Mouse (Mus musculus): ENCODE measurements around the gene Rps6kb2. TPM values are rescaled to one million over a fixed set of nuclear protein-coding genes. Genes with fewer than 3 reads are reported as not detected.

Rps6kb2 gene
- total RNA-seq, 2 experiments from 2014 or later, result 27.8 to 43.1 TPM

DNA sequence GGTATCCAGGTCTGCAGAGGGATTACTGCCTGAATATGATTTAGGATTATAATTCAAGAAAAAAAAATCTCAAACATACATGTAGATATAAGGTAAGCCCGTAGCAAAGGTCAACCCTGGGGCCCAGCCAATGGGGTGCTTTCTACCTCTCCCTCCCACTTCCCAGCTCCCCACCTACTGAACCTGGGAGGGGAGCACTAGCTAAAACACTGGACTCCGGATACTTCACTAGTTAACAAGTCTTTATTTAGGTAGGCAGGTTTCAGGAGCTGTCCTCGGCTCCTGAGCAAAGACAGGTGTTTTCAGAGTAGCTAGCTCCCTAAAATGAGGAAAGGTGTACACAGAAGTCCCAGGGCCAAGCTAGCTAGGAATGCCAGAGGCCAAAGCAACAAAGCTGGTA, 946 bp upstream of the Rps6kb2 start:
- DNase-seq (ENCODE audit: low spot score in 2 of 2), result no peak
- intact Hi-C loops (cut with DNase I), result no loop called here

DNA sequence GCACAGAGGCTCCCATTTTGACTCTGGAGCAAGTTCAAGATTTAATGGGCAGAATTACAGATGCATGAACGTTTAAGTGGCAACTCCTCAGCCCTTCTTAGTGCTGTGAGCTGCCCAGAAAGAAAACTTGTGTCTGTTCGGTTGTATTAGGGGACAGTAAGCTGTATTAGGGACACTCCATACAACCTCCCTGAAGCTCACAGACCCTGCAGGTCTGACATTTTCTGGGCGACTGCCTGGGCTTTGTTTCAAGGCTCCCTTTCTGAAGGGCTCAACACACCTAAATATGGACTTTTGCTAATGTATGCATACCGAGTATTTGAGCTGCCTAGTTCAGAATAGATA, 361 bp upstream of the Rps6kb2 start:
- no peak for DNase-seq (ENCODE audit: low spot score in 2 of 2)
- intact Hi-C loops (cut with DNase I), result loop anchor here (2.0 kb wide), 2 partner anchors 15 to 39 kb away; partner anchors contain the start of genes Aip and Coro1b

DNA sequence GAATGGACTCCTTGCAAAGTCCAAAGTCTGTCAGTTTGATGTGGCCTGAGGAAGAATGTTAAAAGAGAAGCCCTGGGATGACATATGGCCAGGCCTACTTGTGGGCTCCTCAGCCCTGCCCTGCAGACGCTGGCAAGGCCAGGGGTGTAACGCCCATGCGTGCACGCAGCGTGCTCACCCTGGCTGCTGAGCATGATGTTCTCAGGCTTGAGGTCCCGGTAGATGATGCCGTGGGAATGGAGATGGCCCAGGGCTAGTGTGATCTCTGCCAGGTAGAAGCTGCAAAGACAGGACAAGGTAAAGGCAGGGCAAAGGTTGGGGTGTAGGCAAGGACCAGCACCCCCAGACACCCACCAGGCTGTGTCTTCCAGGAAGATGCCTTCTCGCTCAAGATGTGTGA, 4.1 kb downstream of the Rps6kb2 start:
- intact Hi-C loops (cut with DNase I), result no loop called here
- DNase-seq (ENCODE audit: low spot score in 2 of 2), result no peak

DNA sequence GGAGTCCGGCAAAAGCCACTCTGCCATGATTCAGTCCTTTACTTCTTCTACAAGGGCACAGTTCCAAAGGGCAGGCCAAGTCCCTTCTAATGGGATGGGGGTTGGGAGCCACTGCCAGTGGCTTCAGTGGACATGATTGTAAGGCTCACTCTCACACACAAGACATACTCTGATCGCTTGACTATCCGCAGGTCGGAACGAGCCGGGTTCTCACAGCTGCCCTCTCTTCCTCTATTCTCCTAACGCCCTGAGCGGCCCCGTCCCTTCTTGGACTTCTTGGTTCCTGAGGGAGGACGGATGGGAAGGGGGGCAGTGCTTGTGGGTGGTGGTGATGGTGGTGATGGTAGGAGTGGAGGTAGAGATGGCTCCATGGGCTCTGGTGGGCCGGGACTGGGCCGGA, 6.4 kb downstream of the Rps6kb2 start:
- intact Hi-C loops (cut with DNase I), result no loop called here
- no peak for DNase-seq (ENCODE audit: low spot score in 2 of 2)

DNA sequence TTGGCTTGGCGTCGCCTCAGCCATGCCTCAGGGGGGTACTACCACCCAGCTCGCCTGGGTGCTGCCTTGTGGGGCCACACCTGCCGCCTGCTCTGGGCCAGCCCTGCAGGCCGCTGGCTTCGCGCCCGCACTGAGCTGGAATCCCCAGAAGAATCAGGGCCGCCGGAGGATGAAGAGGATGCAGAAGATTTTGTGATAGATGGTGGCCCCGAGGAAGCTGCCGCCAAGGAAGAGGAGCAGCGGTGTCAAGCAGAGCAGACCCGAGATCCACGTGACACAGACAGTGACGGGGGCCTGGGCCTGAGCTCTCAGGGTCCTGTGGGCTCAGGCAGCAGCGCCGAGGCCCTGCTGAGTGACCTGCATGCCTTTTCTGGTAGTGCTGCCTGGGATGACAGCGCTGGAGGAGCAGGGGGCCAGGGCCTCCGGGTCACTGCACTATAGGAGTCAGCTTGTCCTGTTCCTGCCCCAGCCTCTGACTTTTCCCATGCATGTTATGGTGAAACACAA, 7.0 kb downstream of the Rps6kb2 start:
- intact Hi-C loops (cut with DNase I), result no loop called here
- no peak for DNase-seq (ENCODE audit: low spot score in 2 of 2)

DNA sequence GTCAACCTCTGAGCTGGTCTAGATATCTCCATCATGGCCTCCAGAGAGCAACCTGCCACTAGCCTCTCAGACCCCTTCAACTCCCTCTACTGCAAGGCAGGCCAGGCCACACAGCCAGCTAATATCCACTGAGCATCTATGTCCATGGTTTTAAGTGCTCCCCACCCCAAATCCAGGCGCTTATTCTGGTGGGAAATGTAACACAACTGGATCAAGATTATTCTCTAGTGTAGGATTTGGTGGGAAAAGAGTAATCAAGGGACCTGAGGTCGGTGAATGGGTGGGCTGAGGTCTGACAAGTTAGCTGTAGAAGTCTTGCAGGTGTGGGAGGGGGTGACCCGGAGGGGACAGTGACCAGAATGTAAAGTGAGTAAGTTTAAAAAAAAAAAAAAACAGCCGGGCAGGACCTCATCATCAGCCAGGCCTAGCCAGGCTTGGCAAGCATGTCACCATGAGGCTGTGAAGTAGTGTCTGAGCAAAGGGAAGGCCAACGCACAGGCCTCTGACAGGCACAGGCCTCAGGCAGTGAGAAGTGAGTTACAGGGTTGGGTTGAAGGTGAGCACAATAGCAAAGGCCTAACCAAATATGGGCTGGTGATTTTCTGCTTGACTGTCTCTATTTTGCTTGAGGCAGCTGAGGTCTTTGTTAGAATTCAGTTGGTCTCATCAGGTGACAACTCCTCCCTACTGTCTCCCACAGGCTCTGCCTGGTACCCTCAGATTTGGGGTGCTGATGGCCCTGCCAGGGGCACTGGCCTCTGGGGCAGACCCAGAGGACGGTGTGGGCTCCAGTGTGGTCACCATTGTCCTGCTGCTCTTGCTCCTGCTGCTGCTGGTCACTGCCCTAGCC, 7.7 kb downstream of the Rps6kb2 start:
- intact Hi-C loops (cut with DNase I), result no loop called here
- no peak for DNase-seq (ENCODE audit: low spot score in 2 of 2)

DNA sequence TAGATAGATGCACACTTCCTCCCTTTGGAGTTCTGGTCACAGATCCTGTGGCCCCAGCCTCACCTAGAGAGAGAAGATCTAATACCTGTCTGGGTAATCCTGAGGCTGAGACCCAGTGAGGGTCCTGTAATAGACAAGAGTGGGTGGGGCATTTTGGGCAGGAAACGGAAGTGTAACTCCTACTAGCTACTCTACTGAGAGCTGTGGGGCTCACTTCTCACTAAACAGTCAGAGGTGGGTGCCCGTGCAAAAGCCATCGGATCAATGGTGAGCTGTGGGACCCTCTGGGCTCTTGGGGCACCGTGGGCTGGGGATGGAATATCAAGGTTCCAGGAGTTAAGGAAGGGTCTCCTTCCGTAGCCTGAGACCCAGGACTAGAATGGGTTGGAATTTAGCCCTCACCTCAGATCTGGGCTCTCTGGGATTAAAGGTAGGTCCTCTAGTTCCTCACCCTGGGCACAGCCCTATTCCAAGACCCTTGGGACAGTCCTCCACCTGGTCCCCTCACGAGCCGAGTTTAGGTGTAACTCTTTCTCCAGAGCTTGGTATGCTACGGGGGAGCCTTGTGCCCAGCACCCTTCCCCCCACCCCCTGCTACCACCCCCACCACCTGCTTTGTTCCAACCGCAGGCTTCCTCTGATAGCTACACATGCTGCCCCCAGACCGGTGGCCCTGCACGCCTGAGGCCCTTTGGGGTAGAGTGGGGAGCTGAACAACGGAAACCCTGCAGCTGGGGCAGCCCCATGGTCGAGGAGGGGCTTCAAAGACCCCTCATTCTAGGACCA, 8.5 kb downstream of the Rps6kb2 start:
- intact Hi-C loops (cut with DNase I), result no loop called here
- no peak for DNase-seq (ENCODE audit: low spot score in 2 of 2)

DNA sequence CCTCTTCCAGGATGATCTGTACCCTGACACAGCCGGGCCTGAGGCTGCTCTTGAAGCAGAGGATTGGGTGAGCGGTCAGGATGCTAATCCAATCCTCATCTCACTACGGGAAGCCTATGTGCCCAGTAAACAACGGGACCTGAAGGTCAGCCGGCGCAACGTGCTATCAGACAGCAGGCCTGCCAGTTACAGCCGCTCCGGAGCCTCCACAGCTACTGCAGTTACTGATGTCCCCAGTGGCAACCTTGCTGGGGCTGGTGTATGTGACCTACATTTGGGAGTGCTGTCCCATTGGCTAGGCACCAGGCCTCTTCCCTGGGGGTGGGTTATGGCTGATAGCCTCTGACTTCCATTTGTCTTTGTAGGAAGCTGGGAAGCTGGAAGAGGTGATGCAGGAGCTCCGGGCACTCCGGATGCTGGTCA, 9.9 kb downstream of the Rps6kb2 start, which contains the start of gene Ptprcap:
Gene Ptprcap (plus strand): TSS at position 373 of the 423 bp plus-strand sequence.
- intact Hi-C loops (cut with DNase I), result no loop called here
- no peak for DNase-seq (ENCODE audit: low spot score in 2 of 2)

DNA sequence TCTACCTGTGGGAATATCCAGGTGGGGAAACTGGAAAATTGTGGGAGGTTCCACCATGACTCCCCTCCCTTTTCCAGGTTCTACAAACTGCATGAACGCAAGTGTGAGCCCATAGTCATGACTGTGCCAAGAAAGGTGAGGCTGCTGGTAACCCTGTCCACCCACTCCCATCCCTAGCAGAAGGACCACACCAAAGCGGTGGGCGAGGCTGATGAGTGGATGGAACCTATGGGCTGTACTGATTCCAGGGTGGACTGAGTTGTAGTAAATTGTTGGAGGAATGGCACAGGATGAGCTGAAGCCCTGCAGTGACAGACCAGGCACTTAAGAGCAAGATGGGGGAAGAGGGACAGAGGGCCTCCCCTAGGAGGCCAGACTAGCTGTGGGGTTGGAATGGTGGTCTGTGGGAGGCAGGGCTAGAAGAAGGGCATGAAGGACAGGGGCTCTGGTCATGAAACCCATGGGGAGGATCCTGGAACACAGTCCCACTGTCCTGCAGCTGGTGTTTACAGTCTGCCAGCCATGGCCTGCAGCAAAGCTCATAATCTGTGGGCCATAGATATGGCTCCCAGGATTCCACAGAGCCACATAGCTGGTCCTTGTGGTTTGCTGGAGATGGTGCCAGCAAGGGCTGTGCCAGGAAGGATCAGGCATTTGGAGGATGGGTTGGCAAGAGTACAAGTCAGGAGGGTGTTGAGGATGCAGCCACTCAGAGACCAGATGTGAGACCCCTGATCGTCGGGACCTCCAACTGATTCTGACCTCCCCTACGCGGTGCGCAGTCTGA, 10.5 kb downstream of the Rps6kb2 start:
- DNase-seq (ENCODE audit: low spot score in 2 of 2), result no peak
- intact Hi-C loops (cut with DNase I), result no loop called here

DNA sequence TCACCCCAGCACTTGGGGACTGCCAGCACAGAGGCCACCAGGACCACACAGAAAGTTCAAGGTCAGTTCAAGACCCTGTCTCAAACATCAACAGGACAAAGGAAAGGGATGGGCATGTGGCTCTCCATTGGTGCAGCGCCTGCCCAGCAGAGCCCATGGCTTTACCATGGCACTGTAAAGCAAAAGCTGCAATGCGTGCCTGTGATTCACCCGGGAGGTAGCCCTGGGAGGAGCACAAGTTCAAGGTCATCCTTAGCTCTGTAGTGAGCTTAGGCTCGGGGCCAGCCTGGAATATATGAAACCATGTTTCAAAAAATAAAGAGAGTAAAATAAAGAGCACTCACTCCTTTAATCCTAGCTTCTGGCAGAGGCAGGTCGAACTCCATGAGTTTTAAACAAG, 11.3 kb downstream of the Rps6kb2 start:
- DNase-seq (ENCODE audit: low spot score in 2 of 2), result no peak
- intact Hi-C loops (cut with DNase I), result no loop called here

DNA sequence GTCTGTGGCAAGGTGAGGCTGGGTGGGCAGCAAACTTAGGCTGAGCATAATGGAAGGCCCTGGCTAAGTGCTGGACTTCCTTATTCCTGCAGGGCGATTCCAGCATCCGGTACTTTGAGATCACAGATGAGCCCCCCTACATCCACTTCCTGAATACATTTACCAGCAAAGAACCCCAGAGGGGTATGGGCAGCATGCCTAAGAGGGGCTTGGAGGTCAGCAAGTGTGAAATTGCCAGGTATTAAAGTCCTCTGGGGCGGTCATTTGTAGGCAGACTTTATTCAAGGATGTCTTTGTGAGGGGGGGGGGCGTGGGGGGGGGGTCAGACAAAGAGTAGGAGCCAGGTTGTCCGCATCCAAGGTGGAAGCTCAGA, 11.7 kb downstream of the Rps6kb2 start:
- DNase-seq (ENCODE audit: low spot score in 2 of 2), result no peak
- intact Hi-C loops (cut with DNase I), result no loop called here

DNA sequence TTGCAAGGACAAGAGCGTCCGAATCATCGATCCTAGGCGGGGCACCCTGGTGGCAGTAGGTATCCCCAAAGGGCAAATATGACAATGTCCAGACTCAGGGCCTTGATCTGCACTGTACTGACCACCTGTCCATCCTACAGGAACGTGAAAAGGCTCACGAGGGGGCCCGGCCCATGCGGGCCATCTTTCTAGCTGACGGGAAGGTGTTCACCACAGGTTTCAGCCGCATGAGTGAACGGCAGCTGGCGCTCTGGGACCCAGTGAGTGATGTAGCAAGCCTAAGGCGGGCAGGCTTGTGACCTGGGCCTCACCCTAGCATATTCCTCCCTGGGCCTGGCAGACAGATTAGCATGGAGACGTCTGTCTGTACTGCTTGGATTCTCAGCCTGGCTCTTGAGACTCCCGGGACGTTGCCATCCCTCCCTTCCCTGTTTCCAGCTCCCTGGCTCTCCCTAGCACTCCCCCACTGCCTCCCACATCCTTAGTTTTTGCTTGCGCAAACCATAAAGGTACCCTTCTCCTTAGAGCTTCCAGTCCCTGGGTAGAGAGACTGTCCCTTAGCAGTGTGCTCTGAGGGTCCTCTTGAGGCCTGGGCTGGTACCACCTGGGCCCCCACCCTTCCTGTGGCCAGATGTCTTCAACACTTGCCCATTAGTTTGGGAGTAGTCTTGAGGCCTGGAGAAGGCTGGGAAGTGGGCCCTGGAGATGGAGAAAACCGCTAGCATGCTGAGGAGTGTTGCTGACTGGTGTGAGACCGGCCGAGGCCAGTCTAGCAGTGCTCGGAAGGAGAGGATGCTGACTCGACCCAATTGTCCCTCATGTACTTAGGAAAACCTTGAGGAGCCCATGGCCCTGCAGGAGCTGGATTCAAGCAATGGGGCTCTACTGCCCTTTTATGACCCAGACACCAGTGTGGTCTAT, 12.3 kb downstream of the Rps6kb2 start:
- intact Hi-C loops (cut with DNase I), result no loop called here
- DNase-seq (ENCODE audit: low spot score in 2 of 2), result no peak

DNA sequence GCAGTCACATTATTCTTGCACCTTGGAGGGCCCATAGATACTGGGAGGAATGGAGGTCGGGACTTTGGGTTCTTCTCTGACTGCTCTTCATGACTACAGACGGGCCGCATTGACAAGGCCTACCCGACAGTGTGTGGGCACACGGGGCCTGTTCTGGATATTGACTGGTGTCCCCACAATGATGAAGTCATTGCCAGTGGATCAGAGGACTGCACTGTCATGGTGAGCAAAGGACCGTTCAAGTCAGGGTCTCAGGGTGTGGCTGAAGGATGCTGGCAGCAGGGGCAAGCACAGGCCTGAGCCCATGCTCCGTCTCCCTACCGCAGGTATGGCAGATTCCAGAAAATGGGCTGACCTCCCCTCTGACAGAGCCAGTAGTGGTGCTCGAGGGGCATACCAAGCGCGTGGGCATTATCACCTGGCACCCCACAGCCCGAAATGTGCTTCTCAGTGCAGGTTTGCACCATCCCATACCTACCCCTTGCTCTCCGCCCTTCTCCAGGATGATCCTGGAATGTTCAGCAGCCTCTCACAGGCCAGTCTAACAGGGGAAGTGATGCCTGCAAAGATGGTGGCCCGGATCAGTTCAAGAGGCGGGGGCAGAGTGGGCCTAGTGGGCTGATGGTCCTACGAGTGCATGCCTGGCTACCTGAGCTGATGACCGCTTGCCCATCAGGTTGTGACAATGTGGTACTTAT, 13.2 kb downstream of the Rps6kb2 start:
- DNase-seq (ENCODE audit: low spot score in 2 of 2), result no peak
- intact Hi-C loops (cut with DNase I), result loop anchor here (2.0 kb wide), 1 partner anchor 13 kb away; the partner anchor contains the start of gene Rps6kb2

DNA sequence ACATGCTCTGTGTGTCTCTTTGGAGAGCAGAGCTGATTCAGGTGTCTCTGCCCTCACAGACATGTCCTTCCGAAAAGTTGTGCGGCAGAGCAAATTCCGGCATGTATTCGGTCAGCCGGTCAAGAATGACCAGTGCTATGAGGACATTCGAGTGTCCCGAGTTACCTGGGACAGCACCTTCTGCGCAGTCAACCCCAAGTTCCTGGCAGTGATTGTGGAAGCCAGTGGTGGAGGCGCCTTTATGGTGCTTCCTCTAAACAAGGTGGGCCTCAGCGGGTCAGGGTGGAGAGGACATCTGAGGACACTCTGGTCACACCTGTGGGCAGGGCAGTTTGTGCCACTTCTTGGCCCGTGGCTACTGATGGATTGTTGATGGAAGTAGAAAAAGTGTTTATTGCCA, 13.9 kb downstream of the Rps6kb2 start:
- DNase-seq (ENCODE audit: low spot score in 2 of 2), result no peak
- intact Hi-C loops (cut with DNase I), result loop anchor here (2.0 kb wide), 1 partner anchor 14 kb away; the partner anchor contains the start of gene Rps6kb2

DNA sequence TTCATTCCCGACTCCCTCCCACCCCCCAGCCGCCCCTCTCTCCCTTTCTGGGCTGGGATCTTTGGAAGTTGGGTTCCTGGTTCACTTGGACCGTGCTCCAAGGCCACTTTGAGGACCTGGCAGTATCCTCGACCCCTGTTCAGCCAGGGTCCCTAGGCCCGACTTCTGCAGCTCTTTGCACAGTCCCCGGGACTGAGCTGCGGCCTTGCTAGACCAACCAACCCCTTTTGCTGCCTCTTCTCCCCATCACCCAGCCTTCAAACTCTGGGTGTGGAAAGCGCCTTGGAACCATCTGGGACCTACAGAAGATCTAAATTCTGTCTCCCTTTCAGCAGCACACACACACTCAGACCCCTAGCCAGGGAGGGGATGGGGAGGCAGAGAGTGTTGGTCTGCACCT, 14.3 kb downstream of the Rps6kb2 start:
- no peak for DNase-seq (ENCODE audit: low spot score in 2 of 2)
- intact Hi-C loops (cut with DNase I), result loop anchor here (2.0 kb wide), 1 partner anchor 14 kb away; the partner anchor contains the start of gene Rps6kb2

DNA sequence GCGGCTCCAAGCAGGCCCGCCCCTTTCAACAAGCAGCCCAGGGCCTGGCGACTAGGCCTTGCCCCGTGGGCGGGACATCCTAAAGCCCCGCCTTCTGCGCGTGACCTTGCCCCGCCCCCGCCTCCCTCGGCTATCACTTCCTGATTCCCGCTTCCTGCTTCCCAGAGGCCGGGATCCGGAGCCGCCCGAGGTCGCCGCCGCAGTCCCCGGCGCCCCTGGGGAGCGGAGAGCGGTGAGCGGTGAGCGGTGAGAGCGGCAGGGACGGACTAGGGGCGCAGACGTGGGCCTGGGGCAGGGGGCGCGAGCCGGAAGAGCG, 14.7 kb downstream of the Rps6kb2 start, which contains the start of gene Coro1b:
Gene Coro1b (plus strand): TSS at position 129 of the 316 bp plus-strand sequence.
- intact Hi-C loops (cut with DNase I), result loop anchor here (2.0 kb wide), 1 partner anchor 14 kb away; the partner anchor contains the start of gene Rps6kb2
- peak; percentile 91 to 93 for DNase-seq (ENCODE audit: low spot score in 2 of 2)

DNA sequence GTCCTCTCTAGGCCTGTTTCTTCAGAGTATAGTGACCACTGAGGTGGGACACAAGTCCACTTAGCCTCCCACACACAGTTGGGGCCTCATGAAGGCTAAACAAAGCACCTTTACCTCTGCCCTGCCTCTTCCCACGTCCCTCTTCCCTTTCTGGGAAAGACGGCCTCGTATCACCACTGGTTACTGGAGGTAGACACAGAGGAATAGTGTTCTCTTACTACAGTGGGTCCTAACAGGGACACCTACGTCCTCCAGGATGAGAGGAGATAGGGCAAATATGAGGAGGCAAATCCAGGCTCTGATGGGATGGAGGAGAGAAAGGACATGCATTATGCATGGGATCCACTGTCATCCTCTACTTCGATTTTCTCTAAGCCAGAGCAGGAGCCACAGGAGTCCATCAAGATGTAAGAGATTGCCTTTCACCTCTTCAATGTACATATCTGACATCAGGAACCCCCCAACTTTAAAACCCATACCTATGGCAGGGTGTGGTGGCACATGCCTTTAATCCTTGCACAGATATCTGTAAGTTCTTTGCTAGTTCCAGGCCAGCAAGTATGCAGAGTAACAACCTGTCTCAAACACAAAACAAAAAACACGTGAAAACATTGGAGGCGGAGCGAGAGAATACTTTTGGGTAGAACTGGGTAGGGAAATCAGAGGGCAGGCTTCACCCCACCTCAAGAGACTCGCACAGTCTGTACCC, 15.2 kb downstream of the Rps6kb2 start:
- intact Hi-C loops (cut with DNase I), result loop anchor here (2.0 kb wide), 1 partner anchor 15 kb away; the partner anchor contains the start of gene Rps6kb2
- no peak for DNase-seq (ENCODE audit: low spot score in 2 of 2)

Data from left cerebral cortex, postnatal 36 days (tissue).